Mouse (Mus musculus) kidney, postnatal 4 days (tissue): ENCODE results near the gene Inhbe.
"Not testable (repeated sequence)": the region's sequence is repeated elsewhere in the genome, so short reads cannot be mapped to it uniquely, and the experiment has no call there.

Source experiments
- DNase-seq, 2 experiments: peaks; one replicate each; pipeline ENCODE4 v3.0.0; 2021; ENCODE audit warnings: mixed read lengths in 2 of 2

The Inhbe gene

GRCm38 (mm10) chr10:127322178-127322577 is 32.0 kb downstream of the Inhbe start:
- no peak for DNase-seq

GRCm38 (mm10) chr10:127321621-127322020 is 32.6 kb downstream of the Inhbe start, which contains the start of gene Arhgap9:
Gene Arhgap9, plus strand, starts transcription at chr10:127321964.
- no peak for DNase-seq

GRCm38 (mm10) chr10:127319969-127320368 is 34.2 kb downstream of the Inhbe start:
- peak in 1 of 2 experiments; percentile 21 for DNase-seq

- no peak for DNase-seq
These were observed 36.2 kb downstream of the Inhbe start for GRCm38 (mm10) chr10:127318009-127318408.

- no peak for DNase-seq
These were observed 36.9 kb downstream of the Inhbe start for GRCm38 (mm10) chr10:127317277-127317676.

- DNase-seq, result not testable (repeated sequence)
These were observed 39.3 kb downstream of the Inhbe start for GRCm38 (mm10) chr10:127314950-127315349.

- DNase-seq, result not testable (repeated sequence)
These were observed 40.7 kb downstream of the Inhbe start for GRCm38 (mm10) chr10:127313516-127313915.

- no peak for DNase-seq
These were observed 41.4 kb downstream of the Inhbe start for GRCm38 (mm10) chr10:127312858-127313257.

- peak; percentile 86 to 90 for DNase-seq
These were observed 41.9 kb downstream of the Inhbe start for GRCm38 (mm10) chr10:127312356-127312676.

GRCm38 (mm10) chr10:127311476-127312355 is 42.5 kb downstream of the Inhbe start, which contains the start of gene Mars:
Gene Mars, minus strand, starts transcription at chr10:127311786.
- peak; percentile 94 to 96 for DNase-seq

- peak in 1 of 2 experiments; percentile 70 for DNase-seq
These were observed 43.4 kb downstream of the Inhbe start for GRCm38 (mm10) chr10:127310523-127311475.

GRCm38 (mm10) chr10:127309167-127309566 is 45.0 kb downstream of the Inhbe start:
- DNase-seq, result not testable (repeated sequence)

- DNase-seq, result no peak
These were observed 51.1 kb downstream of the Inhbe start for GRCm38 (mm10) chr10:127303136-127303535.

GRCm38 (mm10) chr10:127300361-127300760 is 53.9 kb downstream of the Inhbe start:
- no peak for DNase-seq
